Comparison of ENCODE assay signal across 1 mouse cellular context in the genomic region with DNA sequence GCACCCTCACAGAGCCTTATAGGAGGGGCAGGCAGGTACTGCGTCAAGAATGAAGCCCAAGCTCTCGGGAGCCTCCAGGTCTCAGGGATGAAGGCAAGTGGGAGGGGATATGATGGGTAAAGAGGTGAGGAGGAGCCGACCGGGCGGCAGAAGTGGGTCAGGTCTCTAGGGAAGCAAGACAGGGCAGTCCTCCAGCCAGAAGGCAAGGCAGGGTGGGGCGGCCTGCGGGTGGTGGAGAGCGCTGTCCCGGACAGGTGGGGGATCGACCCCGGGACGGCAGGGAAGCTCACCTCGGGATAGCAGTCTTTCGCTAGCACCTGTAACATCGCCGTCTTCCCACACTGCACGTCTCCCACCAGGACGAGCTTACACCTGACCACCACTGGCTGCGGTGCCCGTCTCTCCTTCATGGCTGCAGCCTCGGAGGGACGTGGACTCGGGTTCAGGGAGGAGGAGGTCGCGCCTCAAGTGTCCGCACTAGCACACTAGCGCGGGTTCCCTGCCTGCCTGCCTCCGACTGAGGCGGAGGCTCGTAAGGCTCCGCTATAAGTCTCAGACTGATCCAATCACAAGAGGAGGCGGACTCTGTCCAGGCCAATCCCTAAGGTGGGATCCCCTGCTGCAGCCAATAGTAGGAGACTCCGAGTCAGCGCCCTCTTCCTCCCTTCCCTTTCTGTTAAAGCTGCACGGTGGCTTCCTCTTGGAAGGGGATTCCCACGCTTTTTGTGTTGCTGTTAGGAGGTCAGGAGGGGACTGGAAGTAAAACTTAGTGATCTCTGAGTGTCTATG.
TF ChIP-seq lines count a peak whose summit lies in the region.

Rnd1 (minus strand) TSS at position 522 of the 789 bp plus-strand sequence.

TF ChIP-seq in CH12.LX, 34 proteins besides CTCF, POLR2A, EP300 and RAD21 (continued from another document):
- TF ChIP-seq ZKSCAN1 (IDR thresholded peaks at IDR 0.05; ENCODE audit: borderline replicate concordance, low read depth, low read length) (no peak), JUND (conservative IDR thresholded peaks at IDR 0.05; ENCODE audit: low read depth, low read length) (no peak), USF1 (IDR thresholded peaks at IDR 0.05; ENCODE audit: low read depth, low read length) (no peak), MEF2A (IDR thresholded peaks at IDR 0.05; ENCODE audit: borderline replicate concordance, low read depth, low read length) (no peak), NRF1 (IDR thresholded peaks at IDR 0.05; ENCODE audit: low read depth, low read length) (0 out of 2 replicates have a peak, but pooled peaks have one; percentile 23), MYC (IDR thresholded peaks at IDR 0.05; ENCODE audit: low read depth, low read length) (no peak), E2F4 (IDR thresholded peaks at IDR 0.05; ENCODE audit: insufficient replicate concordance, low read depth, low read length) (no peak), SIN3A (IDR thresholded peaks at IDR 0.05; ENCODE audit: low read length) (peak; percentile 76), TCF12 (IDR thresholded peaks at IDR 0.05; ENCODE audit: low read depth, low read length) (peak; percentile 81), BHLHE40 (IDR thresholded peaks at IDR 0.05; ENCODE audit: low read depth, low read length) (peak; percentile 23; the same call in 1 of the 2 replicates), RCOR1 (conservative IDR thresholded peaks at IDR 0.05; ENCODE audit: low read depth, low read length) (no peak; the same call in 1 of the 2 replicates), TBP (conservative IDR thresholded peaks at IDR 0.05; ENCODE audit: low read depth, low read length) (peak; percentile 97), MAZ (IDR thresholded peaks at IDR 0.05; ENCODE audit: low read depth, low read length) (no peak), POLR2AphosphoS2 (IDR thresholded peaks at IDR 0.05; ENCODE audit: low read depth, low read length) (peak; percentile 26; the same call in 1 of the 2 replicates), NELFE (IDR thresholded peaks at IDR 0.05; ENCODE audit: low read depth, low read length) (peak; percentile 95), UBTF (IDR thresholded peaks at IDR 0.05; ENCODE audit: low read depth, low read length) (no peak), ELF1 (IDR thresholded peaks at IDR 0.05; ENCODE audit: low read depth, low read length) (peak; percentile 79), MXI1 (IDR thresholded peaks at IDR 0.05; ENCODE audit: low read depth, low read length) (peak; percentile 25; the same call in 1 of the 2 replicates), ETS1 (conservative IDR thresholded peaks at IDR 0.05; ENCODE audit: low read depth, low read length) (no peak), USF2 (conservative IDR thresholded peaks at IDR 0.05; ENCODE audit: low read depth, low read length) (no peak), KAT2A (IDR thresholded peaks at IDR 0.05; ENCODE audit: insufficient replicate concordance, low read length) (no peak), SMC3 (IDR thresholded peaks at IDR 0.05; ENCODE audit: low read depth, low read length) (no peak), GABPA (IDR thresholded peaks at IDR 0.05; ENCODE audit: insufficient replicate concordance, low read depth, low read length) (no peak)
